Mouse (Mus musculus) ES-Bruce4 (cell line): ENCODE measurements at regions not wholly inside any gene's neighbourhood (a gene's known extent, or its start where the extent isn't known, plus 50 kb on each side); places are given as distances from the start of the nearest gene placed in this dataset.

ENCODE experiments used
- EP300 ChIP-seq: IDR thresholded peaks from 2 replicates; pipeline ENCODE4 v1.6.1; 2011; ENCODE audit warnings: low read depth, low read length; ENCODE audit not compliant: insufficient read depth
- POLR2A ChIP-seq: IDR thresholded peaks from one replicate; pipeline ENCODE4 v1.8.1; 2011; ENCODE audit warnings: low read length; ENCODE audit not compliant: insufficient read depth

DNA sequence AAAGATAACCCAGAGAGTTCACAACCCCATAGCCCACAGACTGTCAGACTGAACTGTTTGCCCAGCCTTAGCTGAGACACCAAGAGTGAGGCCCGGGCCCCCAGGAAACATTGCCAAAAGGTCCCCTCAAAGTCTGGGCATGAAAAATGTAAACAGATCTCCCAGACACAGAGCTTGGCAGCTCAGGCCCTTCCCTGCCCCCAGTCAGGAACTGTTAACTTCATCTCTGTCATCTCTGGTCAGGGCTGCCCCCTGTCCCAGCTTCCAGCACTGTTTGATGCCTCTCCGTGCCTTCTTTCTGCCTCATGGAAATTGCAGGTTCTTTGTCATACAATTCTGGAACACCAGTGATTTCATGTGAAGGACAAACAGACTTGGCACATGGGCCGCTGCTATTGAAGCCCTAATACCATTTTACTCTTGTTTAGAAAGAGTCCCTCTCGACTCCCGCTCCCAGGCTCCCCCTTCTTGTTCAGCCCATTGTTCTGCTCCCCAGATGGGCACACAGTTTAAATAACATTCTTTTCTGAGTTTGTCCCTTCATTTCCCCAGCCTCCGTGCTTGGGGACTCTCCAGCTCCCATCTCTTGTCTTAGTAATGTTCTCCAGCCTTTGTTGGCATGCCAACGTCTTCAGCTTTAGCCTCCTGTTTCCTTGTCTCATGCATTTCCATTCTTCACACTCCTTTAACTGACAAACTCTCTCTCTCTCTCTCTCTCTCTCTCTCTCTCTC lies 100.4 kb upstream of the Ranbp3l start:
- TF ChIP-seq POLR2A (no peak), EP300 (no peak)
